Mouse (Mus musculus) liver, embryonic 14.5 days (tissue): ENCODE data around the gene Rin3. TPM values are rescaled to one million over a fixed set of nuclear protein-coding genes. Genes with fewer than 3 reads are reported as not detected.
A peak's percentile ranks its signal among the peaks of the same experiment; 100 is the strongest.

Experiments used
- ATAC-seq: fragments of 200-750 bp; cut with Nextera tagmentation; 2 replicates; pipeline ENCODE4 v1.8.0; 2017; ENCODE audit warnings: moderate number of reproducible peaks, mild to moderate bottlenecking, moderate library complexity; ENCODE audit not compliant: insufficient read depth
- DNase-seq, 3 experiments: peaks; one replicate each; pipeline ENCODE4 v3.0.0-alpha.2; 2012 to 2013; ENCODE audit warnings: low read depth in 3 of 3, low spot score in 3 of 3
- H3K27ac ChIP-seq: fragments of 300-500 bp; sonication (generic); 2 replicates; pipeline ENCODE4 v1.5.1; 2014; ENCODE audit warnings: moderate library complexity, mild to moderate bottlenecking, control low read depth, inconsistent platforms
- H3K27me3 ChIP-seq: fragments of 300-500 bp; sonication (generic); 2 replicates; pipeline ENCODE4 v1.6.1; 2014; ENCODE audit warnings: mild to moderate bottlenecking, low read length, moderate library complexity; ENCODE audit not compliant: control insufficient read depth, insufficient read depth
- H3K36me3 ChIP-seq: fragments of 300-500 bp; sonication (generic); replicated peaks from 2 replicates; pipeline ENCODE4 v1.6.1; 2014; ENCODE audit warnings: low read depth; ENCODE audit not compliant: control insufficient read depth, insufficient read depth
- H3K4me1 ChIP-seq, 2 experiments: fragments of 200-500 bp in 1 of 2; fragments of 300-500 bp in 1 of 2; sonication (generic) in 1 of 2; replicated peaks; 2 replicates each; pipeline ENCODE4 v1.6.1; 2012 to 2014; ENCODE audit warnings: antibody characterized with exemption in 1 of 2, inconsistent platforms in 1 of 2, low read length in 1 of 2; ENCODE audit not compliant: control insufficient read depth in 2 of 2, insufficient read depth in 2 of 2
- H3K4me2 ChIP-seq: fragments of 300-500 bp; sonication (generic); 2 replicates; pipeline ENCODE4 v1.6.1; 2014; ENCODE audit warnings: low read depth, mild to moderate bottlenecking, control low read depth, moderate library complexity
- H3K4me3 ChIP-seq, 2 experiments: fragments of 200-500 bp in 1 of 2; fragments of 300-500 bp in 1 of 2; sonication (generic) in 1 of 2; 2 replicates each; pipeline ENCODE4 v1.5.1; 2012 to 2014; ENCODE audit warnings: low read depth in 2 of 2, low read length in 2 of 2, mild to moderate bottlenecking in 2 of 2, control low read depth in 1 of 2, inconsistent platforms in 1 of 2, moderate library complexity in 1 of 2; ENCODE audit not compliant: insufficient read depth in 1 of 2
- H3K9ac ChIP-seq: fragments of 300-500 bp; sonication (generic); replicated peaks from 2 replicates; pipeline ENCODE4 v1.6.1; 2014; ENCODE audit warnings: mild to moderate bottlenecking, control low read depth, moderate library complexity
- H3K9me3 ChIP-seq: fragments of 300-500 bp; sonication (generic); 2 replicates; pipeline ENCODE4 v1.6.1; 2016; ENCODE audit warnings: low read length, mixed read lengths; ENCODE audit not compliant: control insufficient read depth
- CTCF ChIP-seq: IDR thresholded peaks from 2 replicates; pipeline ENCODE4 v1.5.1; 2016; ENCODE audit warnings: antibody characterized with exemption, low read depth, control low read depth
- EP300 ChIP-seq: IDR thresholded peaks from 2 replicates; pipeline ENCODE4 v1.6.1; 2016; ENCODE audit warnings: antibody characterized with exemption, low read depth
- WGBS: fragments of 180-500 bp; shearing (Covaris S2); extraction: QIAGEN DNeasy Blood & Tissue Kit; methylation state at CpG from one replicate; pipeline ENCODE4 v1.1.7; 2014; ENCODE audit not compliant: insufficient replicate concordance; 5-methylcytosine and 5-hydroxymethylcytosine counted together
- polyA plus RNA-seq, 2 experiments: library from polyadenylated mRNA; depleted of rRNA in 1 of 2; stranded (reverse) in 1 of 2; unstranded in 1 of 2; fragments of >200 nt; fragmentation: Nextera tagmentation in 1 of 2; extraction: Ambion mirVana in 1 of 2; gene quantifications; 2 replicates each; pipeline versions ENCODE4 v1.2.1 to v1.2.3; 2012 to 2014

Rin3 gene
- polyA plus RNA-seq, 2 experiments: 3.1 to 4.5 TPM

DNA sequence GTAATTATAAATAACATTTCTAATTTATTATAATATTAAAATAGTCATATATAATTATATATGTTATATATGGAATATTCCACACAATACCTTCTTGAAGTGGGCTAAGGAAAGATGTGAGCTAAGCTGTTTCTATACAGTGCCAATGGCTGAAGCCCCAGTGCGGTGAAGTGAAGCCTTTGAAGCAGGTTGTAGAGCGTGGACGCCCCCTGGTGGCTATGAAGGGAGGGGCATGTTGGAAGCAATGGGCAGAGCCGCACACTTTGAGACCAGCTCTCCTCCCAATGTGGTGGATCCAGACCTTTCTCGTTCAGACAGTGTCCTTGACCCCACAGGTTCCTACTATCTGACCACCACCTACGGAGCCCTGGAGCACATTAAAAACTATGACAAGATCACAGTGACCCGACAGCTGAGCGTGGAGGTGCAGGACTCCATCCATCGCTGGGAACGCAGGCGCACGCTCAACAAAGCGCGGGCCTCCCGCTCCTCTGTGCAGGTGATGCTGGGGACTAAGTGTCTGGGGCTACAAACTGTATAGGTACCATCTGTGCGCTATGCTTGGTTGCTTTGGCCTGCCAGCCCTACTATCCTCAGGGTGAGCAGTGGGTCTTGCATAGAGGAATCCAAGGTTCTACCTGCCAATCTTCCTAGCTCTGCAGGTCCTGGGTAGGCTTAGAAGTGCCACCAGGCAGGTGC lies 104.5 kb downstream of the Rin3 start:
- peak; percentile 24; the same call in 1 of the 2 replicates for ATAC-seq
- peak; percentile 95 for TF ChIP-seq CTCF
- no peak for TF ChIP-seq EP300

DNA sequence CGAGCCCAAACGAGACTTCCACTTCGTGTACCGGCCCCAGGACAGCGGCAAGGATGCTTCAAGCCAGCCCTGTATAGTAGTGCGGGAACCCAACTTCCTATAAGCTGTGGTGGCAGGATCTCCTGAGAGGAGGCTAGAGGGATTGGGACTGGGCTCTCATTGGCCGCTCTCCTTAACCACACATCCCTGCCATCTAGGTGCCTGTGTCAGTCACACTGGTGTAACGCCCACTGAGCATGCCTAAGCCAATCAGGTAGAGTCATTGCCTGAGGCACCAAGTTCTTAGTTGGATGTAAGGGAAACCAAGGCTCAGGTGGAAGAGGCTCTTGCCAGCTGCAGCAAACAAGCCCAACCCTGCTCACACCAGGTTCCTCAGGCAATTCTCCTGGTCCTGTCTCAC lies 107.2 kb downstream of the Rin3 start:
- ATAC-seq (peak; percentile 11; the same call in 1 of the 2 replicates), DNase-seq (no peak)
- WGBS: 69% methylated on average over 8 of the region's 8 CpGs
- Histone ChIP-seq H3K4me3 (no peak overlapping the region), H3K9ac (no peak overlapping the region), H3K36me3 (no peaks in the 10 kb centered on the region; the same call in 1 of the 2 replicates), H3K27me3 (no peaks in the 10 kb centered on the region), H3K27ac (no peak overlapping the region), H3K9me3 (no peaks in the 10 kb centered on the region), H3K4me1 (no peaks in the 10 kb centered on the region), H3K4me2 (no peak overlapping the region)
- TF ChIP-seq EP300: no peak
- TF ChIP-seq CTCF: no peak

More for the DNA sequence above, 104.5 kb downstream of the Rin3 start:
- DNase-seq: peak; percentile 37 to 56 (median 45)
- Histone ChIP-seq H3K36me3 (no peaks in the 10 kb centered on the region; the same call in 1 of the 2 replicates), H3K27ac (no peak overlapping the region), H3K9me3 (no peaks in the 10 kb centered on the region), H3K4me3 (no peak overlapping the region), H3K4me1 (no peaks in the 10 kb centered on the region), H3K4me2 (no peak overlapping the region), H3K9ac (no peak overlapping the region), H3K27me3 (no peaks in the 10 kb centered on the region)
- WGBS: 58% methylated on average over 16 of the region's 16 CpGs

DNA sequence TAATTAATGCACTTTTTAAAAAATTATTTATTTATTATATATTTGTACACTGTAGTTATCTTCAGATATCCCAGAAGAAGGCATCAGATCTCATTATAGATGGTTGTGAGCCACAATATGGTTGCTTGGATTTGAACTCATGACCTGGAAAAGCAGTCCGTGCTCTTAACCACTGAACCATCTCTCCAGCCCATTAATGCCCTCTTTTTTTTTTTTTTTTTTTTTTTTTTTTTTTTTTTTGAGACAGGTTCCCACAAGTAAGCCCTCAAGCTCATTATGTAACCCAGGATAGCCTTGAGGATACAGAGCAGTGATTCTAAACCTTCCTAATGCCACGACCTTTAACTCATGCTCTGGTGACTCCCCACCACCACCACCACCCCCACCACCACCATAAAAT lies 108.3 kb downstream of the Rin3 start:
- Histone ChIP-seq H3K9me3 (no peaks in the 10 kb centered on the region), H3K36me3 (no peaks in the 10 kb centered on the region; the same call in 1 of the 2 replicates), H3K27ac (no peak overlapping the region), H3K9ac (no peak overlapping the region), H3K27me3 (no peaks in the 10 kb centered on the region), H3K4me3 (no peak overlapping the region), H3K4me1 (no peaks in the 10 kb centered on the region), H3K4me2 (no peak overlapping the region)
- TF ChIP-seq EP300: no peak
- ATAC-seq (no peak), DNase-seq (no peak)
- 52% methylated on average over 2 of the region's 2 CpGs for WGBS

DNA sequence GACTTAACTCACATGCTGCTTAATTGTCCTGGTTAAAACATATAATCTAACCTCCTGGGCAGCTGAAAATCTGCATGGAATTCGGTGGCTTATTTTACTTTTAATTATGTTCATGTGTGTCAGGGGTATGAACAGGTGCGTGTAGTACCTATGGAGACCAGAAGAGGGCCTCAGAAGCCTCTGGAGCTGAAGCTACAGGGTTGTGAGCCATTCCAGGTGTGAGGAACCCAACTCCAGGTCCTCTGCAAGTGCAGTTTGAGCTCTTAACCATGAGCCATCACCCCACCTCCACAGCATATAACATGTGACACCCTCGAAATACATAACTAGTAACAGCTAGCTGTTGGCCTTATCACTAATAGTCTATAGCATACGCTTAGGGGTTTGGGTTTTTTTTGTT lies 109.1 kb downstream of the Rin3 start:
- Histone ChIP-seq H3K36me3 (no peaks in the 10 kb centered on the region; the same call in 1 of the 2 replicates), H3K9me3 (no peaks in the 10 kb centered on the region), H3K9ac (no peak overlapping the region), H3K4me2 (no peak overlapping the region), H3K27ac (no peak overlapping the region), H3K4me3 (no peak overlapping the region), H3K27me3 (no peaks in the 10 kb centered on the region), H3K4me1 (no peaks in the 10 kb centered on the region)
- WGBS: 56% methylated on average over 4 of the region's 4 CpGs
- ATAC-seq: no peak
- peak in 2 of 3 experiments; percentile 18 to 22 for DNase-seq
- TF ChIP-seq EP300 (no peak), CTCF (peak; percentile 72)

DNA sequence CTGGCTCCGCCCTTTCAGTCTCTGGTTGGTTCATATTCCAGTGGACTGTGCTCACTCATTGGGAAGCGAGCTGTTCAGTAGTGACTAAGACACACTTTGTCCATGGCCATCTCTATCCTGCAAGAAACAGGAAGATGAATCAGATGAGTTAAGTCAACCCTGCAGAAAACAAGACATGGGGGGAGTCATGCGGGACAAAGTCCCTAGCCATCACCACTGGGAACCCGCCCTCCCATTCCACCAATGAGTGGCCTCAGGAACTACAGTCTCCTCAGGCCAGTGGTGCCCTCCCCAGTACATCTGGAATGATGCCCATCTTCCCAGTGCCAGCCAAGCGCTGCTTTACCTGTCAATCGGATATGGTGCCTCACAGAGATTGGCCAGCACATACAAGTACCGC lies 111.6 kb downstream of the Rin3 start:
- H3K9me3 ChIP-seq: no peaks in the 10 kb centered on the region
- no peak overlapping the region for H3K4me3 ChIP-seq
- no peak overlapping the region for H3K9ac ChIP-seq
- no peak overlapping the region for H3K4me2 ChIP-seq
- ATAC-seq: no peak
- H3K36me3 ChIP-seq: no peaks in the 10 kb centered on the region; the same call in 1 of the 2 replicates
- TF ChIP-seq EP300 (no peak), CTCF (no peak)
- H3K27ac ChIP-seq: no peak overlapping the region
- 70% methylated on average over 7 of the region's 7 CpGs for WGBS
- no peaks in the 10 kb centered on the region for H3K27me3 ChIP-seq
- no peaks in the 10 kb centered on the region for H3K4me1 ChIP-seq
- no peak for DNase-seq
